Mouse (Mus musculus): ENCODE measurements around the gene Get4.
A peak's percentile ranks its signal among the peaks of the same experiment; 100 is the strongest.

The Get4 gene

GRCm38 (mm10) chr5:139252081-139252909, at the start of gene Get4:
Gene Get4 (plus strand): TSS chr5:139252324.
- peak; percentile 99 to 100 for DNase-seq

DNA sequence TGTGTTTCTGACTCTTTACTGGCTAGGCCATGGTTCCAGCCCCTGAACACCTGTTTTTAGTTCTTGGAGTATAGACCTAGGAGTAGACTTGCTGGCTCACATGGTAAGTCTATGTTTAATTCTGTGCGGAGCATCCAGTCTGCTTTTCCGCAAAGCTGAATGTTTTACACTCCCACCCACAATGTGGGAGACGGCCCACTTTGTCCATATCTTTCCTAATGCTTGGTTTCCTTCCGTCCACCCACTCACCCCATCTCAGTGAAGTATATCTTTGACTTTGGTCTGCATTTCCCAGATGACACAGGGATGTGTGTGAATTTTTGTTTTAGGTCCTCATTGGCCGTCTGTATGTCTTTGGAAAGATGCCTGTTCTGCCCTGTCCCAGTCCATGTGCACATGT, 48.8 kb upstream of the Get4 start:
- no peak for DNase-seq

GRCm38 (mm10) chr5:139206081-139206480, 46.0 kb upstream of the Get4 start:
- DNase-seq: no peak

GRCm38 (mm10) chr5:139206525-139206924, 45.6 kb upstream of the Get4 start:
- no peak for DNase-seq

GRCm38 (mm10) chr5:139208183-139208582, 43.9 kb upstream of the Get4 start:
- no peak for DNase-seq

- DNase-seq: peak; percentile 38 to 53
Observed at GRCm38 (mm10) chr5:139208871-139209684, 43.0 kb upstream of the Get4 start.

DNA sequence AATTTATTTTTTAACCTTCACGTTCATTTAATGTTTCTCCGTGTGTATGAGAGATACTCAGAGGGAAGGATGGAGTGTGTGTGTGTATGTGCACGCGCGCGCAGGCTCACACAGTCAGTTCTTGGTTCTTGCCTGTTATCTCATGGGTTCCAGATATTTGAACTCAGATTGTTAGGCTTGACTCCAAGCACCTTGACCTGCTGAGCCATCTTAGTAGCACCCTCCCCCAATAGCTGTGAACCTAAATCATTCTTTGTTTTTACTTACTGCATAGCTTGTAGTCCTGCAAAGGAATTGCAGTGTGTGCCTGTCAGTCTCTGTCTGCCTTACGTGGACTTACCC, 42.5 kb upstream of the Get4 start:
- peak in 1 of 2 experiments; percentile 16 for DNase-seq

DNA sequence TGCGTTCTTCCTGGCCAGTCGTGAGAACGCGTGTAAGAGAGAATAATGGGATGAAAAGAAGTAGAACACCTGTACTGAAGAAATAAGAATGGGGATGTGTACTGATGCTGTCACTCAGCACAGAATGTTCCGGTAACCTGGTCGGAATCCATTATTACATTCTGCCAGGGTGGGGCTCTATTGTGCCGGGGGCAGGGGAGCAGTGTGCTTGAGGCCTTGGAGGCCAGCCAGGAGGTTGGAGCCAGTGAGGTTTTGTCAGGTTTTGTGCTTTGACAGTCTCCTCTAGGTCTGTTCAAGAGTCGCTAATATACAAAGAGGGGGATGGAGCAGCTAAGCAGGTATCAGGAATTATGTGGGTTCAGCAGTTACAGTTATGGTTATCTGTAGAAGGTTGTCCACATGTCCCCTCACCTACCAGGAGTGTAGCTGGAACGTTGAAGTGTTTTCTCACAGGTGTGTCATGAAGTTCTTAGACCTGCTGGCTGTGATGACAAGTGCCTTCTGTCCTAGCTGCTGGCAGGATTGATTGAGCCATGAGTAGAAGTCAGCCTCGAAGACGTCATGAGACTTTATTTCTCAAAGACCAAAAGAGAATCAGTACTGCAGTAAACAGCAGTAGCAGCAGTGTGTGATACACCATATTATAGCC, 40.3 kb upstream of the Get4 start:
- peak; percentile 21 to 51 for DNase-seq

DNA sequence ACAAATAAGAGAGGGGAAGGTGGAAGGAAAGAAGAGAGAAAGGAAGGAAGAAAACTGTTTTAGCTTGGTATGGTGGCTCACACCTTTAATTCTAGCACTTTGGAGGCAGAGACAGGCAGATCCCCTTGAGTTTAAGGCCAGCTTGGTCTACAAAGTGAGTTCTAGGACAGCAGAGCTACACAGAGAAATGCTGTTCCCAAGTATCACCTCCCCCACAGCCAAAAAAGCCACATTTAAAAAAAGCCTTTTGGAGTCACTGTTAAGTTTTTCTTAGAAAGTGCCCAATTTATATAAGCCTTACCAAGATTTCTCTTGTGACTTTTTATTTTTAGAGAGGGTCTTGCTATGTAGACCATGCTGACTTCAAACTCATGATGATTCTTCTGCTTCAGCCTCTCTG, 37.8 kb upstream of the Get4 start:
- no peak for DNase-seq

DNA sequence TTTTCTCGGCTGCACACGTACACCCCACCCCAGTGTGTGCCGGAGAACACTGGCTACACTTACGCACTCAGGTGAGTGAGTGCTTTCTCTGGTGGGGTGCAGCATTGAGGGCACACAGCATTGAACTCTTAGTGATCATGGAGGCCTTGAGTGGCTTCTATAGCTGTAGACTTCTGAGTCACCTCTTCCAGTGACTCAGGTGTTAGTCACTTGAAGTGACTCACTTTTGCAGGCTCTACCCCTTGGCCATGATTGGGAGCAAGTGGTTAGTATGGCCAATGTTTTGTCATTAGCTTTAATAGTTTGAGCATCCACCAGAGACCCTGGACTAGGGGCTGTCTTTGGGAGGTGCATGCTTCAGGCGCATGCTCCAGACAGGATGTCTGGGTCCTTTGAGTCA, 36.9 kb upstream of the Get4 start:
- DNase-seq: no peak

- no peak for DNase-seq
Observed at GRCm38 (mm10) chr5:139216121-139216520, 36.0 kb upstream of the Get4 start.

GRCm38 (mm10) chr5:139216774-139217173, 35.4 kb upstream of the Get4 start:
- DNase-seq: no peak

GRCm38 (mm10) chr5:139220006-139220515, 32.1 kb upstream of the Get4 start:
- peak; percentile 44 to 47 for DNase-seq

- peak; percentile 49 to 77 for DNase-seq
Observed at GRCm38 (mm10) chr5:139220610-139221009, 31.5 kb upstream of the Get4 start.

DNA sequence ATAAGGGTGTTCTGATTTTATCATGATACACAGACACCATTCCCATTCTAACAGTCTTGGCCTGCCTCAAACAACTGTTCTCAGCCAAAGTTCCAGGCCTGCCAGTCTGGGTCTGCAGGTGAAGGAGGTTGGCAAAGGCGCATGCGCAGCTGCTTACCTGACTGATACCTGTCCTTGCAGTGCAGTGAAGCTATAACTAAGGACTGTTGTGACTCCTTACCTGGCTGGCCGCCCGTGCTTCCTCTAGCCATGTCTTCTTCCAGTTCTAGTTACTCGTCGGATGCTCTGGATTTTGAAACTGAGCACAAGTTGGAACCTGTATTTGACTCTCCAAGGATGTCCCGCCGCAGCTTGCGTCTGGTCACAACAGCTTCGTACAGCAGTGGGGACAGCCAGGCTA, 28.8 kb upstream of the Get4 start:
- no peak for DNase-seq

DNA sequence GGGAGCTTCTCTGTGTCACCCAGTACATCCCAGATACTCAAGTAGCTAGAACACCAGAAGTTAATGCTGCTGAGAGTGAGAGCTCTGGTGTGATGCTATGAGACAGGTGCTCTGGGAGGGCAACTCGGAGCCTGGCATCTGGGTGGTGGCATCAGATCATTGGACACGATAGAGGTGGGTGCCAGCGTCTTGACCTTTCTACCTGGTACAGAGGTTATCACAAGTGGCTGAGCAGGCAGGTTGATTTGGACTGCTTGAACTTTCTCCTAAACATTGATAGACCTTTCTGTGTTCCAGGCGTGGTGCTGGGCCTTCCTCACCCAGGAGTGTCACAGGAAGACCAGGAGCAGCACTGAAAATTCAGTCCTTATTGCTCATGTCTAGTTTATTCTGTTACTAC, 24.9 kb upstream of the Get4 start:
- DNase-seq: peak in 1 of 2 experiments; percentile 25

DNA sequence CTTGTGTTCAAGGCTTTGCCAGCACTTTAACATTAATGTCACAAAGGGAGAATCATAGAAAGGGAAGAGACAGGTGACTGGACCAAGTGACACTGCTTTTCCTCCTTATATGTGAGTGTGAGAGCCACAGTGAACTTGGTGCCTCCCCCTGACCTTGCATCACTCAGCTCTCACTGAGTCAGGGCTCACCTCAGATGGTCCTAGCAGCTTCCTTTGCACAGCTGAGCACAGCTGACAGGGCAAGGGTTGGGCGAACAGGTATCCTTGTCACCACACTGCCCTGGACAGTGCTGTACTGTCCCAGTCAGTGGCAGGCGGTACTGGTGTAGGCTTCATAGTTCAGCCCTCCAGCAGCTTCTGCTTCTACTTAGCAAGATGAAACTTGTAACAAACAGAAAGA, 24.5 kb upstream of the Get4 start:
- no peak for DNase-seq

GRCm38 (mm10) chr5:139228318-139228717, 23.8 kb upstream of the Get4 start:
- no peak for DNase-seq

DNA sequence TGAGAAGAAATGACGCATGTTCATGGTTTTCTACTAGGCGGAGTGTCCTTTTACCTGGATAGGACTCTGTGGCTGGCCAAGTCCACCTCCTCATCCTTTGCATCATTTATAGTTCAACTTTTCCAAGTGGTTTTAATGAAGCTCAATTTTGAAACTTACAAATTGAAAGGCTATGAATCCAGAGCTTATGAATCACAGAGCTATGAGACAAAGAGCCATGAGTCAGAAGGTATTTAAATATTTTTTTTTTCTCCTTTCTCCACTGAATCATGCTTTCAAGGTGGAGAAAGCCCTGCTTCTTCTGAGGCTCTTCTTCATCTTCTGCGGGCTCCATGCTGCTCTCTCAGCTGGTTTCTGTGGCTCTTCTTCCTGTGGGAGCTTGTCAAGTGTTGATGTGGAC, 22.4 kb upstream of the Get4 start:
- no peak for DNase-seq

GRCm38 (mm10) chr5:139232083-139232482, 20.0 kb upstream of the Get4 start:
- DNase-seq: no peak

DNA sequence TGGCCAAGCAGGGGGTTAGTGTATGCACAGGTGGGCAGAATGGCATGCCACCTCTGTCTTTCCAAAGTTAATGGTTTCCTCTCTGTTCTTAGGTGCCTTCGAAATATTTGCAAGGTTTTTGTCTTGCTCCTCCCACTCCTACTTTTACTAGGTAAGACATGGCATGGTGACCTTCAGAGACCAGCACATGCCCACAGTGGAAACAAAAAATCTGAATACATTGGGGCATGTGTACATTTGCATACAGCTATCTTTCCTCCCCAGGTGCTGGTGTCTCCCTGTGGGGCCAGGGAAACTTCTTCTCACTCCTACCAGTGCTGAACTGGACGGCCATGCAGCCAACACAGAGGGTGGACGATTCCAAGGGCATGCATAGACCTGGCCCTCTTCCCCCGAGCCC, 17.7 kb upstream of the Get4 start:
- DNase-seq: no peak

- no peak for DNase-seq
Observed at GRCm38 (mm10) chr5:139237436-139237835, 14.7 kb upstream of the Get4 start.

- no peak for DNase-seq
Observed at GRCm38 (mm10) chr5:139241022-139241761, 10.9 kb upstream of the Get4 start.
